Mouse (Mus musculus) A20 (cell line): ENCODE results near the gene Tnfaip8l2.

Source experiments
- DNase-seq: peaks from one replicate; pipeline ENCODE4 v3.0.0-alpha.2; 2011; ENCODE audit warnings: low read depth, low spot score

Gene Tnfaip8l2

DNA sequence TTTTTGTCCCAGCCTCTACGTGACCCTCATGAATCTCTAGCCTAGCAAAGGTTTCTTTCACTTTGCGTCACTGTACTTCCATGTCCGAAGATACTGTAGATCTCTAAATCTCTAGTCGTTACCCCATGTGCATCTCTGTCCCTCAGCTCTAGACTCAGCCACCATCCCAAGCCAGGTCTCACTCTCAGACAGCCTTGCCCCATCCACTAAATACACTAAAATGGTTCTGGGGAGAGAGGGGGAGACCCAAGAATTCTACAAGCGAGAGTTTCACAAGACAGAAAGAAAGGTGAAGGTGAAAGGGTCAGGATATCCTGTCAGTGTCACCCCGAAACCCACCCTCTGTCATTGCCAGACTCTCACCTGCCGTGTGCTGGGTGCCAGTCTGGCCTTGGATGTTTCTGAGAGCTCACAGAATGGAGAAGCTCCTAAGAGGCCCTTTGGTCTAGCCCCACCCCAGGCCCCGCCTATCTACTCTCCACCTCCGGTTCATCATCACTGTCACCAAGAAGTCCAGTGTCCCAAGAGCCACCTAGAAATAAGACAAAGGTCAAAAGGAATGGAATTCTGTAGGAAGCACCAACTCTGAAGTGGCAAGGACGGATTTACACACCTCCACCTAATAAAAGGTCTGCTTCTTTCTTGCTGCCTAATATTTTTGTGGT is at the start of gene Tnfaip8l2:
Gene Tnfaip8l2, minus strand, starts transcription at position 409 of the 665 bp plus-strand sequence.
- DNase-seq = no peak

DNA sequence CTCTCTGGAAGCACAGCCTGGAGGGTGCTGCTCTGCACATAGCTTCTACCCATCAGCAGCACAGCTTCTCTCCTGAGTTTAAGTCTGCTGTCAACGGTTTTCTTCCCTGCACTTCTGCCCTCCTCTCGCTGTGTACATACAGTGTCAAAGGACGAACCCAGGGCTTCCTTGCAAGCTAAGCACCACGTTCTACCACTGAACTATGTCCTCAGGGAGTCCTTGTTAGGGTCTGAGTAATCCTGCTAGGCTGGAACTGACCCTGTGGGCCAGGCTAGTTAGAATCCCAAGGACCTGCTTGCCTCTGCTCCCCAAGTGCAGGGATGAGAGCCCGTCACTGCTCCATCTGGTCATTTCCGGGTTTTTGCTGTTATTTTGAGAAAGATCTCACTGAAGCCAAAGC is 44.7 kb upstream of the Tnfaip8l2 start:
- no peak for DNase-seq

DNA sequence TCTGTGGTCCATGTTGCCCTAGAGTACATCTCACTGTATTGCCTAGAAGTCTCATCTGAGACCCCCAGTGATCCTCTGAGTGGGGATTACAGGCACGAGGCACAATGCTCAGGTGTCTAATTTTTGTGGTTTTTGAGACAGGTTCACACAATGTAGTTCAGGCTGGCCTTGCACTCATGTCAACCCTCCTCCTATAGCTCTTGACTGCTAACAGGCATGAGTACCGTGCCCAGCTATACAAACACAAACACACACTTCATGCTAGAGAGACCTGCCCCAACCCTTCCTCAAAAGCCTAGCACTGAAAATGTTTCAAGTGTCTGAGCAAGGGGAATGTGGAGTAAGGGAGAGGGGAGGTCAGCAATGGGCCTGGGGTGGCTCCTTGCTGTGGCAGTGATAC is 43.9 kb upstream of the Tnfaip8l2 start:
- no peak for DNase-seq

GRCm38 (mm10) chr3:95184796-95185577 is 42.8 kb upstream of the Tnfaip8l2 start:
- no peak for DNase-seq

GRCm38 (mm10) chr3:95181841-95182240 is 39.7 kb upstream of the Tnfaip8l2 start:
- DNase-seq = no peak

DNA sequence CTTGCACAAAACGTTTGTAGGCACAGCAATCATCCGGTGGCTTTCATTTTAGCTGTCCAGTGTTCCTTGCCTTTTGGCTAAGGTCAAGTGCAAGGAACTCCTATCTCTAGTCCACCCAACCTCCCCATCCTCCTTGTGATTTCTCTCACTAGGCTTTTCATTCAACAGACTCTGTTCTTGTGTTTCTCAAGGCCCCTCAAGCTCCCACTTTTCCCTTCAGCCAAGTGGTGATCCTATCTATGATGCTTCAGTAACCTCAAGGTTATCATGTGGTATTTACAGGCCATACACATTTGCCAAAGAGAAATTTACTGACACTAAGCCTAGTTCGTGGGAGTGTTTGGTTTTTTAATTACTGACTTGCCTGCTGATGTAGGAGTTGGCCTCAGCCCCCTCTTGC is 37.7 kb upstream of the Tnfaip8l2 start:
- DNase-seq = no peak

DNA sequence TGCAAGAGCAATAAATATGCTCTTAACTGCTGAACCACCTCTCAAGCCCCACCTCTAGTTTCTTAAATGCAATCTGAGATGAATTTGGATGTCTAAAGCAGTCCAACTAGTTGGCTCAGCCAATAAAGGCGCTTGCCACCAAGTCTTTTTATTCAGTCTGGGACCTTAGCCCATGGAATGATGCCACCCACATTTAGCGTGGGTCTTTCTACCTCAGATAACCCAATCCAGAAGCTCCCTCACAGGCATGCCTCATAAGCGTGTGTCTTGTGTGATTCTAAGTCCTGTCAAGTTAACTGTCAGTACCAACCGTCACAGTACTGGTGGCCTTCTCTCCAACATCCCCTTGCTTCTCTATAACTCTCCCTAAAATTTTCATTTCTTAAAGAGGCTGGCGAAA is 36.8 kb upstream of the Tnfaip8l2 start:
- DNase-seq = no peak

- no peak for DNase-seq
Observed at GRCm38 (mm10) chr3:95177583-95177982, 35.4 kb upstream of the Tnfaip8l2 start.

- no peak for DNase-seq
Observed at GRCm38 (mm10) chr3:95176500-95176899, 34.3 kb upstream of the Tnfaip8l2 start.

- DNase-seq = peak; percentile 59
Observed at GRCm38 (mm10) chr3:95174011-95174592, 31.9 kb upstream of the Tnfaip8l2 start.

DNA sequence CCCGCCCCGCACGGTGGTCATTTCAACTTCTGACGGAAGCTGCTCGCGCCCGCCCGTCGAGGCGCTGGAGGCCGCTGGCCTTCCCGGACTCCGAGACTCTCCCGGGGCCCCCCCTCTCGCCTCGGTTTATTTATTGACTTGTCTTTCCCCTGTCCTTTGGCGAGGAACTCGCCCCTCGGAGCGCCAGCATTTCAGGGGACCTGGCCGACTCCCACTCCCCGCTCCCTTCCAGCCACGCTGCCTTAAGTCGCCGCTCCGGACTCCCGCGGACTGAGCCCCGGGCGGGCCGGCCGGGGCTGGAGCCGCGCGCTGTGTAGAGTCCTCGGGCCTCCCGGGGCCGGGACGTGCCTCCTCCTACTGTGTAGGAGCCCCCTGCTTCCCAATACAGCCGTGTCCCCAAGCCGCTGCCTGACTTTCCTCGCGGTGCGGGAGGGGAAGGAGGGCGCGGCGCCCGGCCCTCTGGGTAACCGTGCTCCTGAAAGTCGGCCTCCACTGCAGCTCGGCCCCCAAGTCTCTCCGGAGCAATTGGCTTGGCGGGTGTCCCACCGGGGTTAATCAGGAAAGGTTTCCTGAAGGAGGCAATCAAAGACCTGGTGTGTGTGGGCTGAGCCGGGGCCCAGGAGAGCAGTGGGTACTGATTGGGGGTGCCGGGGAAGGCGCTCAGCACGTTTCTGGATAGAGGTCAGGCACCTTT is 31.2 kb upstream of the Tnfaip8l2 start:
- no peak for DNase-seq

- no peak for DNase-seq
Observed at GRCm38 (mm10) chr3:95172526-95173255, 30.5 kb upstream of the Tnfaip8l2 start.

GRCm38 (mm10) chr3:95171105-95171504 is 28.9 kb upstream of the Tnfaip8l2 start:
- DNase-seq = no peak

DNA sequence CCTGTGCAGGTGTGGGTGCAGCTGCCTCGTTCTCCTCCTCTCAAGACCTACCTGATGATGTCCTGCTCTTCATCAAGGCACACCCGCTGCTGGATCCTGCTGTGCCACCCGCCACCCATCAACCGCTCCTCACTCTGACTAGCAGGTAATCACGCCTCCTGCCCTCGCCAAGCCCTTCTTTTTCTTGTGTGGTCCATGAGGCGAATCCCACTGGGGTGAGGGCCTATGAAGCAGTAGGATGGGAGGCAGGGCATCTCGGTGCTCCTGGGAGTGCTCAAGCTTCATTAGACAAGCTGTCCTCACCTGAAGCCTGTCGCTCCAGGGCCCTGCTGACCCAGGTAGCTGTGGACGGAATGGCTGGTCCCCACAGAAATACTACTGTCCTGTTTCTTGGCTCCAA is 27.8 kb upstream of the Tnfaip8l2 start:
- no peak for DNase-seq

GRCm38 (mm10) chr3:95164840-95165239 is 22.7 kb upstream of the Tnfaip8l2 start:
- no peak for DNase-seq

DNA sequence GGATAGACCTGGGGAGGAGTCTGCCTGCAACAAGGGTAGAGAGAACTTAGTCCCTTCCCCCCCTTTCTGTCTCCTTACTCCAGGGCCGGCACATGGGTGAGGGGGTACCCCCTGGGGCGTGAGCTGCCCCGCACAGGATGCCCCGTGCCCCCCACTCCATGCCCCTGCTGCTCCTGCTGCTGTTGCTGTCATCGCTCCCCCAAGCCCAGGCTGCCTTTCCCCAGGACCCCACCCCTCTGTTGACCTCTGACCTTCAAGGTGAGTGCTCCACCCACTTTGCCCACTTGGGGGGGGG is 22.0 kb upstream of the Tnfaip8l2 start:
- no peak for DNase-seq

- no peak for DNase-seq
Observed at GRCm38 (mm10) chr3:95163419-95164255, 21.5 kb upstream of the Tnfaip8l2 start.

DNA sequence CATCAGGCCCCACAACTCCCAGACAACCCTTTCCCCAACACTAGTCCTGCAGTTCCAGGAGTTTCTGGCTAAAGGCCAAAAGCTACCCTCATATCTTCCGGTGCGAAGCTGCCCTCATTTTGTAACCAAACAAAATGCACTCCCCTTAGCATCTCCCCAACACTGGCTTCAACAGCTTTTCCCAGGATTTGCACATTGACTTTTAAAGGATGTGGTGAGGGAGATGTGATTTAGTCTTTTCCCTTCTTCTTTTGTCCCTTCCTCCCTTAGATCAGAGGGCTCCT is 20.1 kb upstream of the Tnfaip8l2 start:
- no peak for DNase-seq

DNA sequence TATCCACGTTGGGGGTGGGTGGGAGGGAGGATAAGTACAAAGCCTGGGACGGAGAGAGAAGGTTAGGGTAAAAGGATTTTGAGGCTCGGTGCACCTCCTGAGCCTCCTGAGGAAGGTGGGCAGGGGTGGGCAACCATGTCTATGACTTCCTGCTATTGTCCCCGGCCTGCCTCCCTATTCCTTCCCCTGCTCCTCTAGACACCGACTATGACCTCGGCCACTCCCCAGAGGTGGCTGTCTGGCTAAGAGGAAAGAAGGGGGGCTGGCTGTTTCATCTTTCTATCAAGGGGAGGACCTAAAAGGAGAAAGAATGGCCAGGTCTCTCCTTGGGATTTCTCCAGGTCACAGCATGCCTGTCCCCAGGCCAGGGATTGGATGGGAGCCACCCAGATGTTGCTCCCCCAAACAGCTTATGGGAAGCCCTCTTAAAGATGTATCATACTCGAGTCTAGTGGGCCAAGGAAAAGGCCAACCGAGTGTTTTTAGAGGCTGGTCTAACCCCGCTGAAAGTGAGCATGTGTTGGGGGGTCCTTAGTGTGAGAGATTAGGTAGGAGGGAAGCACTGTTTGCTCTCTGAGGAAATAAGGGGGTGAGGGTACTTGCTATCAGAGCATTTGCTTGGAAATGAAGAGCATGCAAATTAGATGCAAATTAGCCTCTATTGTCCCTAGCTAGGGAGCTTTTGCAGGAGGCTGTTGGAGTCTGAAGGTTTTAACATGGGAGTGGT is 19.6 kb upstream of the Tnfaip8l2 start:
- no peak for DNase-seq

- DNase-seq = no peak
Observed at GRCm38 (mm10) chr3:95161041-95161551, 18.9 kb upstream of the Tnfaip8l2 start.
